Comparison of ENCODE assay signal across 22 mouse cellular contexts in genomic region chr1:133899043-133899542, GRCm38 (mm10). TPM values are rescaled to one million over a fixed set of nuclear protein-coding genes. Genes with fewer than 3 reads are reported as not detected.
DNase-seq lines count a peak whose midpoint lies in the region; ATAC-seq and TF ChIP-seq lines count a peak whose summit lies in the region.
"Had no signal": no experiment of that assay in that cellular context is flagged by ENCODE, and none has a peak within 500 bp of the region (broad histone marks: within the 10 kb centered on the region; RNA-seq: fewer than 3 reads in every experiment).

No protein-coding gene starts in this region.

- H3K4me3 ChIP-seq in heart, embryonic 10.5 days, result no peak overlapping the region
- H3K4me3 ChIP-seq in hindbrain, embryonic 12.5 days, result no peak overlapping the region
- H3K4me3 ChIP-seq in hindbrain, postnatal 0 days (ENCODE audit: low read length), result no peak overlapping the region
- H3K4me3 ChIP-seq in stomach, embryonic 14.5 days (ENCODE audit: low read depth, low read length), result no peak overlapping the region; the same call in 1 of the 2 replicates
- H3K4me3 ChIP-seq: forebrain, embryonic 13.5 days; limb, embryonic 15.5 days had no signal

- WGBS in heart, embryonic 10.5 days, result 51% methylated on average over 9 of the region's 9 CpGs
- WGBS in hindbrain, embryonic 12.5 days, result 78% methylated on average over 9 of the region's 9 CpGs
- 79% methylated on average over 9 of the region's 9 CpGs for WGBS in hindbrain, postnatal 0 days
- 50% methylated on average over 9 of the region's 9 CpGs for WGBS in stomach, embryonic 14.5 days

- intact Hi-C loops in heart, postnatal 14 days (cut with DNase I), result loop anchor here (5.0 kb wide), 2 partner anchors 97 to 267 kb away; partner anchors contain the start of gene Atp2b4

- H3K27me3 ChIP-seq in heart, embryonic 10.5 days (ENCODE audit: insufficient read depth, poor library complexity, severe bottlenecking), result peaks cover 24% of the 10 kb centered on the region
- H3K27me3 ChIP-seq in hindbrain, embryonic 12.5 days, result no peaks in the 10 kb centered on the region; the same call in 1 of the 2 replicates
- no peaks in the 10 kb centered on the region for H3K27me3 ChIP-seq in hindbrain, postnatal 0 days (ENCODE audit: insufficient read depth, low read length)
- no peaks in the 10 kb centered on the region for H3K27me3 ChIP-seq in stomach, embryonic 14.5 days (ENCODE audit: control insufficient read depth, insufficient read depth, low read length)
- H3K27me3 ChIP-seq: forebrain, embryonic 13.5 days; limb, embryonic 15.5 days had no signal

- no peak for TF ChIP-seq CTCF in hindbrain, postnatal 0 days (IDR thresholded peaks at IDR 0.05; ENCODE audit: low read depth)

- no peak for ATAC-seq in hindbrain, embryonic 12.5 days (ENCODE audit: low FRiP score)
- no peak for ATAC-seq in hindbrain, postnatal 0 days
- ATAC-seq in stomach, embryonic 14.5 days (ENCODE audit: insufficient number of reproducible peaks, insufficient read depth, low FRiP score, low read depth), result peak; percentile 23; the same call in 1 of the 2 replicates
- ATAC-seq: forebrain, embryonic 13.5 days had no signal

- peaks cover 44% of the 10 kb centered on the region for H3K4me1 ChIP-seq in heart, embryonic 10.5 days
- H3K4me1 ChIP-seq in hindbrain, embryonic 12.5 days, result peaks cover 5% of the 10 kb centered on the region
- H3K4me1 ChIP-seq in hindbrain, postnatal 0 days (ENCODE audit: insufficient read depth, low read length), result no peaks in the 10 kb centered on the region; the same call in 1 of the 2 replicates
- H3K4me1 ChIP-seq in stomach, embryonic 14.5 days (ENCODE audit: control insufficient read depth, insufficient read depth, low read length), result peaks cover 14% of the 10 kb centered on the region; the same call in 1 of the 2 replicates

- H3K9ac ChIP-seq in hindbrain, embryonic 12.5 days, result no peak overlapping the region
- H3K9ac ChIP-seq in hindbrain, postnatal 0 days (replicated peaks; ENCODE audit: low read length), result no peak overlapping the region
- H3K9ac ChIP-seq in stomach, embryonic 14.5 days (replicated peaks; ENCODE audit: low read depth, low read length), result no peak overlapping the region
- H3K9ac ChIP-seq: forebrain, embryonic 13.5 days; limb, embryonic 15.5 days had no signal

- no peak overlapping the region for H3K4me2 ChIP-seq in hindbrain, embryonic 12.5 days (replicated peaks)
- H3K4me2 ChIP-seq in hindbrain, postnatal 0 days (ENCODE audit: low read depth, low read length), result no peak overlapping the region
- H3K4me2 ChIP-seq in stomach, embryonic 14.5 days (replicated peaks; ENCODE audit: low read depth, low read length), result 0 out of 2 replicates have a peak overlapping the region, but pooled peaks have one; percentile 11
- H3K4me2 ChIP-seq: forebrain, embryonic 13.5 days; limb, embryonic 15.5 days; midbrain, embryonic 11.5 days had no signal

- no peaks in the 10 kb centered on the region for H3K36me3 ChIP-seq in heart, embryonic 10.5 days
- H3K36me3 ChIP-seq in hindbrain, embryonic 12.5 days, result no peaks in the 10 kb centered on the region
- no peaks in the 10 kb centered on the region for H3K36me3 ChIP-seq in hindbrain, postnatal 0 days (ENCODE audit: insufficient read depth, low read length)
- H3K36me3 ChIP-seq in stomach, embryonic 14.5 days (ENCODE audit: control insufficient read depth, insufficient read depth, low read length), result no peaks in the 10 kb centered on the region
- H3K36me3 ChIP-seq: limb, embryonic 15.5 days had no signal

- H3K9me3 ChIP-seq in heart, embryonic 10.5 days, result no peaks in the 10 kb centered on the region
- H3K9me3 ChIP-seq in hindbrain, embryonic 12.5 days (replicated peaks), result no peaks in the 10 kb centered on the region
- H3K9me3 ChIP-seq in hindbrain, postnatal 0 days (ENCODE audit: low read length), result no peaks in the 10 kb centered on the region
- H3K9me3 ChIP-seq in stomach, embryonic 14.5 days (ENCODE audit: control insufficient read depth, low read depth, low read length), result no peaks in the 10 kb centered on the region
- H3K9me3 ChIP-seq: forebrain, embryonic 13.5 days; limb, embryonic 15.5 days had no signal

- peak overlapping the region; percentile 80 for H3K27ac ChIP-seq in heart, embryonic 10.5 days
- 0 out of 2 replicates have a peak overlapping the region, but pooled peaks have one; percentile 4 for H3K27ac ChIP-seq in hindbrain, embryonic 12.5 days
- no peak overlapping the region for H3K27ac ChIP-seq in hindbrain, postnatal 0 days
- H3K27ac ChIP-seq in stomach, embryonic 14.5 days (ENCODE audit: low read length), result peak overlapping the region; percentile 87
- H3K27ac ChIP-seq: forebrain, embryonic 13.5 days; limb, embryonic 15.5 days had no signal

- no peak for DNase-seq in heart, embryonic 10.5 days (ENCODE audit: low spot score)
- no peak for DNase-seq in heart, postnatal 14 days
- DNase-seq in hindbrain, postnatal 0 days (ENCODE audit: low spot score), result no peak
- DNase-seq in NIH3T3 (ENCODE audit: low read depth), result peak; percentile 54
- DNase-seq in kidney, postnatal 10 days, result no peak
- DNase-seq in gastrocnemius, postnatal 10 days, result no peak
- DNase-seq: adrenal gland, adult 2 months; cerebellum, postnatal 25 days; gastrocnemius, postnatal 25 days; heart, postnatal 4 days; kidney, adult 2 months; kidney, postnatal 4 days; lung, adult 18-20 months; lung, postnatal 4 days; thymus, postnatal 14 days had no signal

RNA-seq across cellular contexts. Expression of gene Optc, which starts 8.7 kb away (rescaled TPM):
- polyA plus RNA-seq in heart, embryonic 10.5 days (2016; fragmentation: Nextera tagmentation; extraction: Ambion mirVana), result 0.16 and 0.69 TPM in 2 replicates
- total RNA-seq in heart, postnatal 14 days (2021), result under 1 TPM; 0.17 to 0.55 TPM
- polyA plus RNA-seq in hindbrain, embryonic 12.5 days (2016; fragmentation: Nextera tagmentation; extraction: Ambion mirVana), result 2.0 and 4.0 TPM in 2 replicates
- total RNA-seq in hindbrain, postnatal 0 days (2014; rRNA removed), result 8.5 and 10.4 TPM in 2 replicates
- 3.7 and 4.6 TPM in 2 replicates for polyA plus RNA-seq in hindbrain, postnatal 0 days (2015; fragmentation: Nextera tagmentation; extraction: Ambion mirVana)
- polyA plus RNA-seq in stomach, embryonic 14.5 days (2014; fragmentation: Nextera tagmentation; extraction: Ambion mirVana), result 1.8 and 2.1 TPM in 2 replicates
- total RNA-seq in gastrocnemius, postnatal 10 days (2021), result under 1 TPM; 0.16 to 0.23 TPM
- total RNA-seq: CH12.LX; neutrophil, adult 5-6 weeks had no signal

RNA-seq across cellular contexts. Expression of gene Prelp, which starts 22.1 kb away (rescaled TPM):
- 0.16 and 0.31 TPM in 2 replicates for polyA plus RNA-seq in heart, embryonic 10.5 days (2016; fragmentation: Nextera tagmentation; extraction: Ambion mirVana)
- total RNA-seq in heart, postnatal 14 days (2021), result 10 to 100 TPM; 25.0 to 29.5 TPM
- polyA plus RNA-seq in hindbrain, embryonic 12.5 days (2016; fragmentation: Nextera tagmentation; extraction: Ambion mirVana), result 7.2 and 10.5 TPM in 2 replicates
- total RNA-seq in hindbrain, postnatal 0 days (2014; rRNA removed), result 6.1 and 9.1 TPM in 2 replicates
- 7.1 and 8.0 TPM in 2 replicates for polyA plus RNA-seq in hindbrain, postnatal 0 days (2015; fragmentation: Nextera tagmentation; extraction: Ambion mirVana)
- 0.91 and 1.6 TPM in 2 replicates for polyA plus RNA-seq in stomach, embryonic 14.5 days (2014; fragmentation: Nextera tagmentation; extraction: Ambion mirVana)
- total RNA-seq in gastrocnemius, postnatal 10 days (2021), result 10 to 100 TPM; 16.3 to 20.0 TPM
- total RNA-seq: CH12.LX; neutrophil, adult 5-6 weeks had no signal
